Mouse (Mus musculus) heart, postnatal 36 days (tissue): ENCODE data around the gene Hoxc11. TPM values are rescaled to one million over a fixed set of nuclear protein-coding genes. Genes with fewer than 3 reads are reported as not detected.

Source experiments
- DNase-seq, 2 experiments: peaks; one replicate each; pipeline ENCODE4 v3.0.0; 2021 to 2022
- intact Hi-C: fragments of 180-260 bp; cut with DNase I; formaldehyde crosslinking; loops from one replicate; pipeline ENCODE4 v1.15.1; 2025
- total RNA-seq, 2 experiments: library from RNA; stranded (reverse); gene quantifications; 2 replicates each; pipeline ENCODE4 v1.2.3; 2021

Gene Hoxc11
- total RNA-seq, 2 experiments from 2014 or later: not detected

DNA sequence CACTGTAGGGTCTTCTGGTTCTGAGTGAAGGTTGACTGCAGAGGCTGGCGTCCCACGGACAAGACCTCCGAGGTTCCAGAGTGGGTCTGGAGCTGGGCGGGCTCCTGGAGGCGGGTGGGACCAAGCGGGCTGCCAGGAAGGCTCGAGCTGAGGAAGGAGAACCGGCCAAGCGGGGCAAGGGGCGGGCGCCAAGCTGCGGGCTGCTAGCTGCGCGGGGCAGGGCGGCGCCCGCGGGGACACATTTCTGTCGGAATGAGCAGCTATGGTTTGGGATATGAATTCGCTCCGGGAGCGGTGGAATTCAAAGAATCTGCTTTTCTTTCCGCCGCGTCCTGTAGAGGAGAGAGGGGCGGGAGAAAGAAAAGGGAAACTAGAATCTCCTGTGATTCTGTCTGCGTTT lies 19.3 kb upstream of the Hoxc11 start:
- no peak for DNase-seq
- intact Hi-C loops: no loop called here

DNA sequence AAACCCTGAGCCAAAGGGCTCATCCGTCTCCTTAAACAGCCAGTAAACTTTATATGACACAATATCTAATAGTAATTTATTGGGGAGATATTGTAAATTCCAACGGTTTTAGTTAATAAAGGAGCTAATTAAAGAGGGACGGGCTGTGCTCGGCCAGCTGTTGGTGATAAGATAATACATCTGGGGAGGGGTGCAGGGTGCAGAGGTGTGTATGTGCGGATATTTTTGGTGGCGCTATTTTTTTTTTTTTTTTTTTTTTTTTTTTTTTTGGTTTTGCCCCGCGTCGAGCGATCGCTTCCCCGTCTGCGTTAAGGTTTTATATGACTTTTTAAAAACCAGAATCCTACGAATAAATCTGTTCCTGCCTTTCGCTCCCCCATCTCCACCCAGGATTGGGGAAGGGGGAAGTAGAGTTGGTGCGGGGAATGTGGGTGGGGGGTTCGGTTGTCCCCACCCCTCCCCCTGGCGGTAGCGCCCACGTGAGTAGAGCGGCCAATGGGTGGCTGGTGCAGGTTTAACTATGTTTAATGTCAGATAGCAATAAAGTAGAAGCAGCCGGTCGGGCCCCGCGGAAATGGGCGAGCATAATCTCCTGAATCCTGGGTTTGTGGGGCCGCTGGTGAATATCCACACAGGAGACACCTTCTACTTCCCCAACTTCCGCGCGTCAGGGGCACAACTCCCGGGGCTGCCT lies 17.8 kb upstream of the Hoxc11 start, which contains the start of gene Hoxc12:
Gene Hoxc12, plus strand, starts transcription at position 479 of the 694 bp plus-strand sequence.
- no peak for DNase-seq
- intact Hi-C loops: no loop called here

DNA sequence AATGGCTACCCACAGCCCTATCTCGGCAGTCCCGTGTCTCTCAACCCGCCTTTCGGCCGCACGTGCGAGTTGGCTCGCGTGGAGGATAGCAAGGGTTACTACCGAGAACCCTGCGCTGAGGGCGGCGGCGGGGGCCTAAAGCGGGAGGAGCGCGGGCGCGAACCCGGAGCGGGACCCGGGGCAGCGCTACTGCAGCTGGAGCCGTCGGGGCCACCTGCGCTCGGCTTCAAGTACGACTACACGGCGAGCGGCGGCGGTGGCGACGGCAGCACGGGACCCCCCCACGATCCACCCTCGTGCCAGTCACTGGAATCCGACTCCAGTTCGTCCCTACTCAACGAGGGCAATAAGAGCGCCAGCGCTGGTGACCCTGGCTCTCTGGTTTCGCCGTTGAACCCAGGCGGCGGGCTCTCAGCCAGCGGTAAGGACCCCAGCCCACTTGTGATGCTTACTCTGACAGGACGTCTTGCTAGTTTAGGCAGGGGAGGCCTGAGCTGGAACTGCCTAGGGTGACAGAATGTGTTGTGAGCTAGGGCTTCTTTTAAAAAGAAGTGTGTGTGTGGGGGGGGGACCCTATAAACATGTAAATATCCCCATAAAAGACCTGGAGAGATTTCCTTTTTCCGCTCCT lies 17.1 kb upstream of the Hoxc11 start:
- DNase-seq: no peak
- intact Hi-C loops: no loop called here

DNA sequence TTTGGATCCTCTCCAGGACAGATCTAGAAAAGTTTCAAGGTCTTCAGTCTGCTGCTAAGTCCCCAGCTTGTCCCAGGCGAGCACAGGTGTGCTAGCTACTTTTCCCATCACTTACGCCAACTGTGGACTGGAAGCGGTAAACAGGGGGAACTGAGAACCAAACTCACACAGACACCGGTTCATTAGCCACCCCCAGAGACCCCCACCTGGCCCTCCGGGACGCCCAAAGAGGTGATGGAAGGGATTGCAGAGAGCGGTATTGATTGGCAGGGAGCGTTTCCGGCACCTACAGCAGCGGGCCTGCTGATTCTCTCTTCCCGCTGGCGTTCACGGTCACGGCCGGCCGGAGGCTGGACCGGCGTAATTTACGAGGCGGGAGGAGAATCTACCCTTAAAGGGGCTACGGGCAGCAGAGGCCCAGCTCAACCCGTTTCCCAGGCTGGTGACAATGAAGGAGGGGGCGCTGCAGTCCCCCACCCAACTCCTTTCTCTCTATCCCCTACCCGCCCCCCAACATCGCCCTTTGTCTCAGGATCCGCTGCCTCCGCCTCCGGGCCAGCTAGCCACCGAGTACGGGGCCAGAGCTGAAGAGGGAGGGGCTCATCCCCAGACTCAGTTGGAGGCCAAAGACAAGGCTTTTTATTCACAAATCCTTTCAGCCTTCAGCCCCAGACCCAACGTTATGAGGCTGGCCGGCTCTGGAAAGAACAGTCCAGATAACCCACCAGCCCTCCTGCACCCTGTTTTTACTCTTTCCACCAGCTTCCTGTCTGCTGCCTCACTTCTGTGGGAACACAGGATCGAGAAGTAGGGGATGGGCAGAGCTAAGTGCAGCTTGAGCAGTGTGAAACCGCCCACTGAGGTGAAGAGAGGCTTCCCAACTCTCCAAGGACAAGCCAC lies 14.7 kb upstream of the Hoxc11 start:
- DNase-seq: no peak
- intact Hi-C loops: no loop called here

DNA sequence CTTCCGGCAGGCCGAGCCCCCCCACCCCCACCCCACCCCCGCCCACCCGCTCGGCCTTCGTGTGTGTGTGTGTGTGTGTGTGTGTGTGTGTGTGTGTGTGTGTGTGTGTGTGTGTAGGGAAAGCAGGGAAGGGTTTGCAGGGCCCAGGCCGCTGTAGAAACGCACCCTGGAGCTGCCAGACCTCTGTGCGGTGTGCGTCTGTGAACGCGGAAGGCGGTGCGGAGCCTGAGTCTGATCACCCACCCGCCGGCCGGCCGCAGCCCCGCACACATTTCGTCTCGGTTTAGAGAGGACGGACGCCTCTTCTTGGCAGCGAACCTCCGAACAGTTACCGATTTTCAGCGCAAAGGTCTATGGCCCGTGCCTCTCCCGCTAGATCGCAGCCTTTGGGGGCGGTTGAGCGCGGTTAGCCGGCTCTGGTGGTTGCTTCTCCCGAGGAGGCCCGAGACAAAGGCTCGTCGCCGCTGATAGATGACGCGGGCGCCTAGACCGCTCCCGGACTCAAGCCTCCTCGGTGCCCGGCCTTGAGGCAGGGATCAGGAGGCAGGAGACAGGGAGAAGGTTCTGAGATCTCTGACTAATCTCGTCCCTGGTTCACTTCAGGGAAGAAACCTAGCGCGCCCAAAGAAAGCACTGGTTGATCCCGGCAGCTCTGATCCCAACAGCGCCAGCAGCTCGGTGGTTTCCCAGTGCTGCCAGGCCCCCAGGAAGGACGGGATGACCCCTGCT lies 11.3 kb upstream of the Hoxc11 start:
- intact Hi-C loops: no loop called here
- DNase-seq: no peak

DNA sequence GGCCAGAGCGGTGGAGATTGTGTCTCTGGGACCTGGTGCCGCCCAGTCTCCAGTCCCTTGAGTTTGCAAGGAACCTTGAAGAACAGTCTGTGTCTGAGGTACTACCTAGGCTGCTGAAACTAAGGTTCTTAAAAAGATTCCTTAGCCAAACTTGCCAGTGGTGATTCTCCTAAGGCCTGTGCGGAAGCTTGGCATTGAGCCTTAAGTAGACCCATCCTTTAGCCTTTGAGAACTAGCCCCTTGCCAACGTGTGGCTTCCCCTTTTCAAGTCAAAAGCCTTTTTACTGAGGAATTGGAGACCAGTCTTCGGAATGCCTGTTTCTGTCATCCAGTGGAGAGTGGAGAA lies 10.8 kb upstream of the Hoxc11 start:
- intact Hi-C loops: no loop called here
- no peak for DNase-seq

DNA sequence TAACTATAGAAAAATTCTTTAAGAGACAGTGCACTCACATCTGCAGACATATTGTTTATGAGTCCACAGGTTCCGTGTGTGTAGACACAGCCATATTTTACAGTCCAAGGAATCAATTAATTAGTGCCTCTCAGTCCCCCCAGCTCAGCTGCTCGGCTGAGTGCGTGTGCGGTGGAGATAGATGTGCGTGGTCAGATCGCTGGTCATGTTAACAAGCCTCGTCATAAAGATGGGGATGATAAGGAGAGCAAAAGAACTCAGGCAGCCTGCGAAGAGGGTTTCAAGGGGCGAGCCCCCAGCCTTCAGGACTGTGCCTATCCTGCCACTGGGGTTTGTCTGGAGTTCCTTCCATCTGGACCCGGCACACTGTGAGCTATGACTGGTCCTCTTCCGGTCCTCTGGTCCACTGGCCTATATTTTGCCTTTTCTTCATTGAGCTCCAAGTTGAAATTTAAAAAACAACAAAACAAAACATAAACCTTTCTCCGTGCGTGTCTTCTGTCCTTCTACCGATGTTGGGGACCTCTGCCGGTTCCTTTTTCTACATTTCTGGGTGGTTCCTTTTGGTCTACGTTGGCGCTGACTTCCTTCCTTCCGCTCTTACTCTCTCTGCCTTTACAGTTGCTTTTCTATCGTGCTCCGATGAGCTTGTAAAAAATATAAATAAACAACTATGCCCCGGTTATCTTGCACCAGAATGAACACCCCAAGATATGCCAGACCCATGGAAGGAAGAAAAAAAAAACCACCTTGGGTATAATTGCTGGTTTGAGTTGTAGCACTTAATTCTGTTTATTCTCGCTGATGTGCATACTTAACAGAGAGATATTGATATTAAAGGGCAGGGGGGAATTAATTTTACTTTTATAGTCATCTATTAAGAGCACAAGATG lies 8.8 kb upstream of the Hoxc11 start:
- intact Hi-C loops: no loop called here
- DNase-seq: no peak

DNA sequence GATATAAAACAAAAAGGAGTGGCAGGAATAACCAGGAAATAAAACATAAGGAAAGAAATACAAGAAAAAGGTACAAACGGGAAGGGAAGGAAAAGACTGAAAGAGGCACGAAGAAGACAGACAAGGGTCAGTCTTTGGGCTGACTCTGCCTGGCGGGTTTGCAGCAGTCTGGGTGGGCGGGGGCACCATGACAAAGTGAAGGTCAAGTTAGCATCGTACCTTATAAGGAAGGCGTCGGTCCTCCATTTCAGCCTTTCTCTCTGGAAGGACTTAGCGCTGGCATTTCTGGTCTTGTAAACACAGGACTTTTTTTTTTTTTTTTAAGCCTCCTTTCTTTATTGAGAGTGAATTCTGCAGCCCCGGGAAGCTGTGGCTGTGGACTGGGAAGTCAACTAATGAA lies 7.0 kb upstream of the Hoxc11 start:
- intact Hi-C loops: no loop called here
- no peak for DNase-seq

DNA sequence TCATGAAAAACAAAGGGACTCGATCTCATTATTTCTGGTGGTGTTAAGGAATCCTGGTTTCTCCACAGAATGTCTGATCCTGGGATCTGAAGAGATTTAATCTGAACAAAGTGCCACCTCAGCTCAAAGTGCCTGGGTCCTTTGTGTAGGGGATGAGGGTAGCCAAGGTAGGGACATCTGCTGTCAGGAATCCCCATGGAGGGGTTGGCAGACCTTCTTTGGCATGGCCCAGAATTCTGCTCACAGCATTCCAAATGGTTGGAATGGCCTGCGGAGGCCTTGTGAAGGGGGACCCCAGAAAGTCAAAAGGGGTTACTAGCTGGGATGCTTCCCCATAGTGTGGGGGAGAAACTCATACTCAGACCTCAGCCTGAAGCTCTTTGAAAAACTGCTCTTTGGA lies 5.4 kb upstream of the Hoxc11 start:
- intact Hi-C loops: no loop called here
- no peak for DNase-seq

DNA sequence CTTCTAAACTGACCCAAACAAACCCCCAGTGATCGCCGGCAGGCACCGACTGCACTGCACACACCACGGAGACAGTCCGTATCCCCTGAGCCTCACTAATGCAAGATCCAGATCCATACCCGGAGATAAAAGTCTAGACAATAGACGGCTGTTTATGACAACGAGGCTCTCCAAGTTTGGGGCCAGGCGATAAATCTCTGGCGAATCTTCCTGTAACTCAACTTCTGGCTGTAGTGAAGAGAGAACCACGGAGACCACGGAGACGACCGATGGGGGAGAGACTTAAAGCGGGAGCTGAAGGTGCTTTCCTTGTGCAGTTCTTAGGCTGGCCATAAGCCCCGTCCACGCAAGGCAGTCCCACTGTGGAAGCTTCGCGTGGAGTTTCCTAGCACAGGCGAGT lies 4.5 kb upstream of the Hoxc11 start:
- no peak for DNase-seq

DNA sequence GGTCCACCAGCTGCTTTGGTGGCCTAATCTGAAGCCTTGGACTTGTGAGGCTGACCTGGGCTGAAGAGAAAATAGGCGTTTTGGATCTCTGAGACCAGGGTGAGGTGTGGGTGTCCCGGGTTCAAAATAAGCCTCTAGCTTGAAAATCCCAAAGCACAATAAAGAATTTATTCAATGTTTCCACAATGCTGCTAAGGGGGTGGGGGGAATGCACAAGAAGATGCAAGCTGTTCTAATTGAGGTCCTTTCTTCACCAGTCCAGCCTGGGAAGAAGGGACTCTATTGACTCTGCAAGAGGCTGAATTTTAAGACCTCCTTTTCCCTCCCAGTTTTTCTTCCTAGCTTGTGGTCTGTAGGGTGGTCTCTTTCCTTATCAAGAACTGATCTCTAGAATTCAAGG lies 3.4 kb upstream of the Hoxc11 start:
- no peak for DNase-seq
- intact Hi-C loops: no loop called here

More for the DNA sequence above, 4.5 kb upstream of the Hoxc11 start:
- intact Hi-C loops: no loop called here

DNA sequence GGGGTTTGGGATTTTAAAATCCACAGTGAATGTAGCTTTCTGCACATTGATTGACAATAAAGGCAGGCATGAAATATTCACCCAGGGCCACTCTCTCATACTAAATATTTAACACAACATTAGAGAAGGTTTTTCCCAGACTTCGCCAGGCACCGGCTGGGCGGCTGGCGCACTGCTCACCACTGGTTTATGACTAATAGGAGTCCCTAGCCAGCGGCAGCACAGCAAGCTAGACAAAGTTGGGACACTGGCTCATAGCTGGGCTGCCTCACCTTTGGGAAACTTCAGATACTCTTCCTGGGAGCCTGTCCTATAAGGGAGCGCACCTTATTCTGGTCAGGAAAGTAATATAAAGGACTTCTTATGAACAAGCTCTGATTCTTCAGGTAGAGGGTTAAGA lies 666 bp upstream of the Hoxc11 start:
- no peak for DNase-seq
- intact Hi-C loops: no loop called here

DNA sequence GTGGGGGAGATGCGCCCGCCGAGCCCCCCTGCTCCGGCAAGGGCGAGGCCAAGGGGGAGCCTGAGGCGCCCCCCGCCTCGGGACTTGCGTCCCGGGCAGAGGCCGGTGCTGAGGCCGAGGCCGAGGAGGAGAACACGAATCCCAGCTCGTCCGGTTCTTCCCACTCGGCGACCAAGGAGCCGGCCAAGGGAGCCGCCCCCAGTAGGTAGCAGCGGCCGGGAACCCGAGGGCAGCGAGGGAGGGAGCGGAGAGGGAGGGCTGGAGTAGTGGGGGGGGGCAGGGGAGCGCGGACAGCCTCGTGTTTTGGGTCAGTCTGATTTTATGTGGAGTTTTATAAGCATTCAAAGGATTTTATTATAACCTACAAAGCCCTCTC lies 768 bp downstream of the Hoxc11 start:
- intact Hi-C loops: no loop called here
- DNase-seq: no peak

DNA sequence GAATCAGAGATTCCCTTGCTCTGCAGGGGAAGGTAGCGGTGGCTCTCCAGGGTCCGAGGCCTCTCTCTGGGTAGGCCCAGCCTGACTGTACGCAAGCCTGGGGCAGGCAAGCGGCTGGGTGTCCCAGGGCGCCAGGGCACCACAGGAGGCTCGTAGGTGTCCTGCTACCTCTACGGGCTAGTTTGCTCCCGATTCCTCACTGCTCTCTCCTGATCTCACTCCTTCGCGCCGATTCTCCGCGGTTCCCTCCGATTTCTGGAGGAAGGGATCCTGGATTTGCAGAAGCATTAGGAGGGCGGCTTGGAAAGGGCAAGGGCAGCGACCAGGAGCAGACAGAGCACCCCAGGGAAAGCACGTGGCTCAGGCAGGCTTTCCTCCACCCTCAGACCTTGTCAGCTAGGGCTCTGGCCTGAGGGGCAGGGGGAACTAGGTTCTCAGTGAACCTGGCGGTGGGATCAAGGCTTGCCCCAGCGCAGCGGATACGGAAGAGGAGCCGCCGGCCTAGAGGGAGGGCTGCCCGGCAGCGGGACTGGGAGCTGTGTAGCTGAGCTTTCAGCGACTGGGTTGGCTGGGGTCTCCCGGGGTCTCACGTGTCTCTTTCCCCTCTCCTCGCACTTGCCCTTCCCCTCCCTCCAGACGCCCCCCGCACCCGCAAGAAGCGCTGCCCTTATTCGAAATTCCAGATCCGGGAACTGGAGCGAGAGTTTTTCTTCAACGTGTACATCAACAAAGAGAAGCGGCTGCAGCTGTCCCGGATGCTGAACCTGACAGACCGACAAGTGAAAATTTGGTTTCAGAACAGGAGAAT lies 1.8 kb downstream of the Hoxc11 start:
- no peak for DNase-seq
- intact Hi-C loops: no loop called here

DNA sequence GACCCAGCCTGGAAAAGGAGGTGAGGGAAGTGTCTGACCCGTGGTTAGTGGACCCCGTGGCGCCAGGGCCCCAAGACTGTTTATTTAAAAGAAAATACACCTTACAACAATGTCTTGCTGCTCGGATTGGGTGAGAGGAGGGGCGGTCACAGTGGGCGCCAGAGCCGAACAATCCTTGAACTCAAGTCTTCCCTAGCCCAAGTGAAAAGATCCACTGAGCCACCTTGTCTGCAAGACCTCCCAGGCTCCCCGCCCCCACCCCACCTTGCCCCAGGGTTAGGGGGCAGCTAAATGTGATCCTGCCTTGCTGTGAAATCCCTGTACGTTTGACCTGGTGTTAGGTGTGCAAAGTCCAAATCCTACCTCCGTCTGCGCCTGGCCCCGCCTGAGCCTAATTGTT lies 2.7 kb downstream of the Hoxc11 start:
- intact Hi-C loops: no loop called here
- no peak for DNase-seq

DNA sequence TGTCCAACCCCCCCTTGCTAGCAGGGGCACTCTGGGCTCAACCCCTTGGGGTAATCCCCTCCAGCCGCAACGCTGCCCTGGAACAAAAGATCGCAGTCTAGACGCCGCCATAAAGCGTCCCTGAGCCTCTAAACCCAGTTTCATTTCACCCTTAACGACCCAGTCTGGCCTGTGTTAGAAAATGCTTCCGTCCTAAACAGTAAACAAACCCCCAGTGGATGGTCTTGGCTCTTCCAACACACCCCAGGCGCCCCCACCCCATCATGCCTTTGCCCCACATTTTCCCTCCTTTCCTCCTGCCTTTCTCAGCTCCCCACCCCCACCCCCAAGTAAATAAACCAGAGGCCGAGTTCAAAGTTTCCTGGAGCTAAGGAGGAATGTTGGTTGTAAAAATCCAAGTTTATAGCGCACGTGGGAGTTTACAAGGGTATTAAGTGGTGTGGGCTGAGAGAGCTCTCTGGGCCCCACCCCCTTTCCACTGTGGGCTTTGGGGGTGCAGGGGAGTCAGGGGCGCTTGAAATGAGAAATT lies 5.5 kb downstream of the Hoxc11 start:
- DNase-seq: no peak
- intact Hi-C loops: loop anchor here (5.0 to 10.0 kb wide), 2 partner anchors 53 to 265 kb away; no protein-coding TSS in a partner anchor

DNA sequence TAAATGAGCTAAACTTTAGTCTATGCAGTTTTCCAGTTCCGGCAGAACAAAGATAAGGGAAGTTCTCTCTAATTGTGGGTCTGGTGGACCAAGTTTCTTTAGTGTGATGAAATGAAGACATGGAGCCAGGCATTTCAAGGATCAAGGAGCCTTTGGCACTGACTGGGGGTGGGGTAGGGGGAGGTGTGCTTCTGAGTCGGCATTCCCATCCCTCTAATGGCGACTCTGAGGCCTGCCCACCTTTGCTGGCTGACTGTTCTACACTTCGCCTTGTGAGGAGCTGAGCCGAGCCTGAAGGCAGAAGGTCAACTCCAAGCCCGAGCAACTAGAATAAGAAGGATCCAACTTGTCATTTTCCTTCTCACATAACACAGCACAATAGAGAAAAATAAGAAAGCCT lies 7.5 kb downstream of the Hoxc11 start:
- intact Hi-C loops: loop anchor here (5.0 to 10.0 kb wide), 2 partner anchors 51 to 267 kb away; no protein-coding TSS in a partner anchor
- no peak for DNase-seq

DNA sequence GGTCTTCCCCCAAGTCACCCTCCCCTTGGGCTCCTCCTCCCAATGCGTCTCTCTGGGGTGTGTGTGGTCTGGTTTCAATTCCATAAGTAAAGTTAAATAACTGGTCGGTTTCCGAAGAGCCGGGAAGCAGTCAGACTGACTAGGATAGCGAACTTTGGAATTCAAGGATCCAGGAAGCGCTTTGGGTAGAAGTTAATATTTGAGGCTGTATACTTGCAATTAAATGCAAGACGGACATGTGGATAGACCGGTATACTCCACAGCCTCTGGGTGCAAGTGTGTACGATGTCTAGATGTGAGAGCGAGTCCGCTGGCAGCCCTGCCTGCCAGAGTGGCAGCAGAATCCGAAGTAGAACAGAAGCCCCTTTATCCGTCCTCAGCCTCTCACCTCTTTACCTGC lies 8.3 kb downstream of the Hoxc11 start:
- intact Hi-C loops: loop anchor here (5.0 to 10.0 kb wide), 2 partner anchors 50 to 268 kb away; no protein-coding TSS in a partner anchor
- no peak for DNase-seq

DNA sequence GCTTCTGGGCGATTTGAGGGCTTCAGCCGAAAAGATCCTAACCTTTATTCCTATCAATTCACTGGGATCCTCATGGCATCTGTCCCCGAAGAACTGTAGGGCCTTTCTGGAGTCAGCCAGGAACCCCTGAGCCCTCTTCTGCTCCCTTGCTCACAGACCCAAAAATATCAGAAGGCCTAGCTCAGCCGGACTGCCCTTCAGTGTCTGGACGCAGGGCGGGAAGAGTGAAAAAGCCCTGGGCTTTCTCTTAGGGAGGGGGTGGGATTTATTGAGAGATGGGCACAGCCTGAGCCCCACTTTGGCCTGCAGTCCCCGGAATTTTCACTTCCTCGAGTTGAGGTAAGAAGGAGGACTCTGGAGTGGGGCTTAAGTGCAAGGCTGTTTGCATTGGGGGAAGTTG lies 9.0 kb downstream of the Hoxc11 start:
- DNase-seq: no peak
- intact Hi-C loops: loop anchor here (5.0 to 10.0 kb wide), 2 partner anchors 49 to 268 kb away; no protein-coding TSS in a partner anchor
